Mouse (Mus musculus) cortical plate, adult 2 months (tissue): ENCODE measurements around the gene Slc30a5.

ENCODE experiments used
- CTCF ChIP-seq: fragments of 200-500 bp; IDR thresholded peaks from 2 replicates; pipeline ENCODE4 v1.5.1; 2011; ENCODE audit warnings: mild to moderate bottlenecking, control low read depth, low read length; ENCODE audit not compliant: insufficient read depth; ENCODE audit errors: extremely low read depth
- POLR2A ChIP-seq: fragments of 200-500 bp; IDR thresholded peaks from 2 replicates; pipeline ENCODE4 v1.6.1; 2011; ENCODE audit warnings: mild to moderate bottlenecking, low read length, control low read depth; ENCODE audit not compliant: insufficient read depth; ENCODE audit errors: extremely low read depth

- TF ChIP-seq POLR2A (no peak), CTCF (no peak)
Observed at GRCm38 (mm10) chr13:100846254-100846653, 13.0 kb upstream of the Slc30a5 start.
